Mouse (Mus musculus) layer of hippocampus, postnatal 10 days (tissue): ENCODE measurements around the gene Ngdn. TPM values are rescaled to one million over a fixed set of nuclear protein-coding genes. Genes with fewer than 3 reads are reported as not detected.
A peak's percentile ranks its signal among the peaks of the same experiment; 100 is the strongest.
"Not testable (repeated sequence)": the region's sequence is repeated elsewhere in the genome, so short reads cannot be mapped to it uniquely, and the experiment has no call there.

ENCODE experiments used
- DNase-seq, 2 experiments: peaks; one replicate each; pipeline ENCODE4 v3.0.0; 2021; ENCODE audit warnings: low spot score in 2 of 2
- total RNA-seq, 2 experiments: library from RNA; stranded (reverse); gene quantifications; 2 replicates each; pipeline ENCODE4 v1.2.3; 2021

Gene Ngdn
- total RNA-seq, 2 experiments from 2014 or later = 30.0 to 39.1 TPM

DNA sequence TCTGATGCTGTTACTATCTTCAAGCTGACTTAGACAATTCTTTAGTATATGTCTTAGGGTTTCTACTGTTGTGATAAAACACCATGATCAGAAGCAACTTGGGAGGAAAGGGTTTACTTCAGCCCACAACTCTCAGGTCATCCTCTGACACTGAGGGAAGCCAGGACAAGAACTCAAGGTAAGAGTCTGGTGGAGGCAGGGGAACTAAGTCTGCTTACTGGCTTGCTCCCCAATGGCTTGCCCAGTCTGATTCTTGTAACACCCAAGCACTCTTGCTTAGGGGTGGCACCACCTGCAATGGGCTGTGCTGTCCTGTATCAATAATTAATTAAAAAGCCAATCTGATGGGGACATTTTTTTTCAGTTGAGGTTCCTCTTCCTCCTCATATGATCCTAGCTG is 16.6 kb upstream of the Ngdn start:
- DNase-seq = no peak

- DNase-seq = not testable (repeated sequence)
Measured at GRCm38 (mm10) chr14:54999868-55000267, 15.4 kb upstream of the Ngdn start.

- DNase-seq = no peak
Measured at GRCm38 (mm10) chr14:55000814-55001213, 14.4 kb upstream of the Ngdn start.

- DNase-seq = no peak
Measured at GRCm38 (mm10) chr14:55001446-55001845, 13.8 kb upstream of the Ngdn start.

GRCm38 (mm10) chr14:55001938-55002686 is 13.1 kb upstream of the Ngdn start:
- DNase-seq = no peak

DNA sequence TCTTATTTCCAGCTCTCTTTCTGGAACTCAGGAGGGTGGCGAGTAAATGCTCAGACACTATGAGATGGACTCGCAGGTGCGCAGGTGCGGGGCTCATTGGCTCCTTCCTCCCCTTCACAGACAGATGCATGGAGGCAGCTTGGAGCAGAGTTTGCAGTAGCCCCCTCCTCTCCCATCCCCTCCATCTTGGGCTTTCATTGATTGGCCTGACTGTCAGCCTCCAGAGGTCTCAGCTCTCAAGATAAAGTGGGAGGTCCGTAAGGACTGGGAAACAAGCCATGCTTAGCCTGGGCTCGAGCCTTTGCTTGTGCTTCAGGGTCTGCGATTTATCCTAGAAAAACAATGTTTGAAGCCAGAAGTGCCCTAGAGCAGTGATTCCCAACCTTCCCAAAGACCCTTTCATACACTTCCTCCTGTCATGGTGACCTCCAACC is 12.6 kb upstream of the Ngdn start:
- DNase-seq = no peak

DNA sequence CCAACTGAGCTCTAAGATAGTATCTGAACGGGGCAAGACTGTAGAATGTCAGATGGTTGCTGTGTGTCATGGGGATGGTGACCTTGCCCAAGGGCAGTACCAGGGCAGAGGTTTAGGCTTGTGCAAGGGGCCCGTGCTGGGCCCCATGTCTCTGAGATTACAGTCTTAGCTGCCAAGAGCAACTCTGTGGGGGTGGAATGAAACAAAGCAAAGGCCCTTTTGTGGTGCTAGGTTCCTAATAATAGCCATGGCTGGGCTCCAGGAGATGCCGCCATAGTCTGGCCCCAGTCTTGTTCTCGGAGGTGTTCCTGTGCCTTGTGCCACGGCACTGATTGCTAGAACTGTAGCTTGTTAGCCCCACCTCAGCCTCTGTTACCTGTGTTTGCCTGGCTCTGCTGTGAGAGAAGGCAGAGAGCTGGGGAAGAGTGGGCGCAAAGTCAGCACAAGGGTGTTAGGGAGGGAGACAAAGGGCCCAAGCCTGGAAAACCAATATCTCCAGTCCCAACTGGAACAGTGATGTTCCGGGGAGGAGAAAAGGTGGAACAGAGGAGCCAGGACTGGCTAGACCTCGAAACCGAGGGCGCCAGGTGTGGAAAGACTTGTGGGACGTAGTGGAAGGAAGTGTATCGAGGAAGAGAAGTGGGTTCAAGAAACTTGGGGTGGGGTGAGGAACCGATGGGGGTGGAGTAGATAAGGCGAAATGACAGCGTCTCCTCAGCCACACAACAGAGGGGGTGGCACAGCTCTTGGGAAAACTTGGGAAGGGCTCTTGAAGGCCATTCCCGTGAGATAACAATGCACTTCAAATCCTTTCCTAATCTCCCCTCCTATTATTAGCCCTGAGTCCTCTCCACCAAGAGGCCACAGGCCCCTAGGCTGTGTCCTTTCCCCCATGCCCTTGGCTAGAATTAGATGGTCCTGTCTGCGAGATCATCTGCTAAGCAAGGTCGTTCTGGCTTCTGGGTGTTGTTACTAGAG is 11.1 kb upstream of the Ngdn start:
- DNase-seq = no peak

- DNase-seq = no peak
Measured at GRCm38 (mm10) chr14:55005506-55005905, 9.7 kb upstream of the Ngdn start.

GRCm38 (mm10) chr14:55005967-55006366 is 9.3 kb upstream of the Ngdn start:
- no peak for DNase-seq

DNA sequence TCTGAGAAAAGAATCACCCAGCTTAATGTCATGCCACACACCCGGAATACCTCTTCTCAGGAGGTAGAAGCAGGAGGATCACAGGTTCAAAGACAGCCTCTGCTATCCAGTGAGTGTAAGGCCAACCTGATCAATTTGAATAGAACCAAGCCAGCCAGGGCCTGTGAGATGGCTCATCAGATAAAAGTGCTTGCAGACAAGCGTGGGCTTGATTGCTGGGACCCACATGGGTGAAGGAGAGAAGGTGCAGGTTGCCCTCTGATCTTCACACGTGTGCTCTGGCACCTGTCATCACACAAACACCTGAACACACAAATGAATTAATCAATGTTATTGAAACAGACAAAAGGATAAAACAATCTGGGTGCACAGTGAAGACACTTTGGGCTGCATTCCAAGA is 8.7 kb upstream of the Ngdn start:
- no peak for DNase-seq

DNA sequence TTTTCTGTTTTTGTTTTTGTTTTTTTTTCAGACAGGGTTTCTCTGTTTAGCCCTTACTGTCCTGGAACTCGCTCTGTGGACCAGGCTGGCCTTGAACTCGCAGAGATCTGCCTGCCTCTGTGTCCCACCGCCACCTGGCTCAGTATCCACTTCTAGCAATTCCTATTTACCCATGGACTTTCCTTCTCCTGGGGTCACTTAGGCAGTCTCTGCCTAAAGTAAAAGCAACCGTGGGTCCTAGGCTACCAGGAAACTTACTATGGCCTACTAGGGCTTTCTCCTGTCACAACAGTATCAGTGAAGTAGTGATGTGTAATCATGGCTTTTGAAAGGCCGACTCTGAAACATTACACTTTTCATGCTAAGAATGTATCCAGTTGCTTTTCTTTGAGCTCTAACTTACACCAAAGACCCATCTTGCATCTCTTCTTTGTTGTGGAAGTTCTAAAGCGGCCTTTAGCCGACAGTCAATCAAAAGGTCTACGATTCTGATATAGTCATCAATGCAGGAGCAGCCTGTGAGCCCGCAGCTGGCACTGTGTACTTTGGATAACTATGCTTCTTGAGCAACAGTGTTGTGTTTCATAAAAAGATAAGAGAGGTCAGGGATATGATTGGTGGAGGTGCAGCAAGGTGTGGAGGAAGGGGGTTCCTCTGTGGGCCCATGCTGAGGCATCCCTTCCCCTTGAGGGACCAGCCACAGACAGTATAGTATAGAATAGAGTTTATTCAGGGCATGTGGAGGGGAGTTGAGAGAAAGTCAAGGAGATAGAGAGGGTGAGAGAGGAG is 7.9 kb upstream of the Ngdn start:
- no peak for DNase-seq

GRCm38 (mm10) chr14:55008417-55008816 is 6.8 kb upstream of the Ngdn start:
- no peak for DNase-seq

- DNase-seq = no peak
Measured at GRCm38 (mm10) chr14:55011116-55011515, 4.1 kb upstream of the Ngdn start.

- DNase-seq = no peak
Measured at GRCm38 (mm10) chr14:55014591-55014990, 663 bp upstream of the Ngdn start.

DNA sequence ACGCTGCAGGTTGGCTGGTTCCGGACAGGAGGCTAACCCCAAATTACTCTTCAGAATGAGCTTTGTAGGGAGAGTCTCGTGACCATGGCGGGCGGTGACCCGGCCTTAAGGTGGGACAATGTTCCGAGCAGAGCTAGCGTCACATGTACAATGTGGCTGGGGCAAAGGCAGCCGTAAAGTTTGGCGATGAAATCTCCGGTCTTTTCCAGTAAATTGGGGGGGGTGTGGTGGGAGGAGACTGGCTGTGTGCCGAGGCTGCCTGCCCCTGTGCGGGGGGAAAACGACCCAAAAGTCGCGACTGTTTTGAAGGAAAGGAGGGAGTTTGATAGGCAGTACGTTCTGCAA is 485 bp downstream of the Ngdn start:
- DNase-seq = no peak

DNA sequence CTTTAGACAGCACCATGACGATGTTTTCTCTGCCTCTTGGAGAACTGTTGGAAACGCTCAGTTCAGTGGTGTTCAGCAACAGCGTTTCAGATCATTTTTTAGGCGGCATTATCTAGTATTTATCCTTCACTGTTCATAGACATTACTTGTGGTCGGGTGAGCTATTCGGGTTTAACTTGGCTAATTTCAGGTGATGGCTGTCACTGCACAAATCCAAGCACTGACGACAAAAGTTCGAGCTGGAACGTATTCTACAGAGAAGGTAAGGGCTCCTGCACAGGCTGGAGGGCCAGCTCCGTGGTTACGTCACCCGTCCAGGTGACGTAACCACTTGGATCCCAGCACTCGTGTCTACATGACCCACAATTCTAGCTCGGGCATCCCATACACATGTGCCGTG is 1.6 kb downstream of the Ngdn start:
- no peak for DNase-seq

- DNase-seq = no peak
Measured at GRCm38 (mm10) chr14:55020394-55020793, 5.1 kb downstream of the Ngdn start.

DNA sequence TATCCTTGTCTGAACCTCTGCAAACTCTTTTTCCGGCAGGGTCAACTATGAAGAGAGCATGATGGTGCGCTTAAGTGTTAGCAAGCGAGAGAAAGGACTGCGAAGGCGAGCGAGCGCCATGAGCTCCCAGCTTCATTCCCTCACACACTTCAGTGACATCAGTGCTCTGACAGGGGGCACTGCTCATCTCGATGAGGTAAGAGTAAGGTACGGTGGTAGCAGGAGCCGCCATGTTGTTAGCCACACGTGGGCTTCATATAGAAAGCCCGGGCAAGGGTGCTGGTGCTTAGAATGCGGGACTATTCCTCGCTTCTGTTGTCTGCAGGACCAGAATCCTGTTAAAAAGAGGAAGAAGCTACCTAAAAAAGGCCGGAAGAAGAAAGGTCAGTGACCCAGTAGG is 7.8 kb downstream of the Ngdn start:
- DNase-seq = no peak

DNA sequence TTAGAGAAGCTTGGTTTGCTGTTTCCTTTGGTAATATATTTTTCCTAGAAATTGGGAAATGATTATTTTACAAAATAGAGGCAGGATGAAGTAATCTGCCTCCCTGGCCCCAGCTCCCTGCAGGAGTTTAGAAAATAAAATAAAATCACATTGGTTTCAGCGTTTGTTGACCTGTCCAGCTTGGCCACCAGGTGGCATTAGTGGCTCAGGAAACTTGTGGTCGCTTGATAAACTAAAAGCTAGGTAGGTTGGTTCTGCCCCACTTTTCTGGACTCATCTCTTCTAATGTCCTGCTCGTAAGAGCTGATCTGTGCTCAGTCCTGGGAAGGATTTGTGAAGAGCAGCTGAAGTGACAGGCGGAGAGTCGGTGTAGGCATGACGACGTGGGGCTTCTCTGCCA is 9.0 kb downstream of the Ngdn start:
- peak; percentile 67 to 76 for DNase-seq

DNA sequence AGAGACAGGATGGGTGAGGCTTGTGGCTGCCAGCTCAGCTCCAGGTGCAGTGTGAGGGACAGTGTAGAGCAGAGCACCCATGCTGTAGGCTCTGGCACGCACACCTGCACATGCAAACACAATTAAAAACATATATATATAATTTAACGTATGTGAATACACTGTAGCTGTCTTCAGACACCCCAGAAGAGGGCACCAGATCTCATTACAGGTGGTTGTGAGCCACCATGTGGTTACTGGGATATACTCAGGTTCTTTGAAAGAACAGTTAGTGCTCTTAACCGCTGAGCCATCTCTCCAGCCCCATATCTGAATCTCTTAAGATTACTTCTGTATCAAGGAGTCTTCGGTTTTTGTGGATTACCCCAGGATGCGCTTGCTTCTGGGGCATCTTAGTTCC is 10.3 kb downstream of the Ngdn start:
- no peak for DNase-seq

DNA sequence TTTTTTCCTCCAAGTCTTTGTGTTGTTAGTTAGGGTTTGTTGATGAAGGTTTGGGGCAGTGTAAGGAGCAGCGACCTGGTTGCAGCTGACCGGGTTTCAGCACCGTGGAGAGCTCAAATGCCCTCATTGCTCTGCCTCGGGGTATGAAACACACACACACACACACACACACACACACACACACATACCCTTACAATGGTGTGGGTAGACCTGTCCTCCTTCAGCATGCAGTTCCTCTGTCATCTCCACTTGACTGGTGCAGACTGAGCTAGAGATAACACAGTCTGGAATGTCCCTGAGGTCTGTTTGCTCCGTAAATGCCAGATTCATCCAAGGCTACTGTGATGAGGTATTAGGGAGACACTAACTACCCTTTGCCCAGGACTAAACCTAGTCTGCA is 12.0 kb downstream of the Ngdn start:
- DNase-seq = no peak

GRCm38 (mm10) chr14:55027653-55028052 is 12.4 kb downstream of the Ngdn start:
- peak in 1 of 2 experiments; percentile 43 for DNase-seq
